Mouse (Mus musculus): Measurements from ENCODE around the gene Rnf166.

DNA sequence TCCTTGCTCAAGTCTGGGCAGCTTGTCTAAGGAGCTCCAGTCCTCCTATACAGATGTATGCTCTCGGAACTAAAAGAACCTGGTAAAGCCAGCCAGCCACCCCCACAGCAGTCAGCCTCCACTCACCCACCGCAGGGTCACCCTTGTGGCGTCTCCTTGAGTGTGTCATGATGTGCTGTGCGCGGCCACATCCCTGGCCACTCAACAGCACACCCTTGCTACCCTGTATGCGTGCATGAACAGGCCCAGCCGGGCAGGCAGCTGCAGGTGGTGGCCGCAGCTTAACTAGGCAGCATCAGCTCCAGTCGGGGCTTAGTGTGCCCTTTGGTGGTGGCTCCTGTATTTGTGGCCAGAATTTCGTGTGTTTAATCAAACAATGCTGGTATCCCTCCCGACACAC lies 18.7 kb downstream of the Rnf166 start:
- no peak for TF ChIP-seq POLR2A (IDR thresholded peaks at IDR 0.05; ENCODE audit: control insufficient read depth, extremely low read depth, insufficient read depth, low read length, poor library complexity)
- TF ChIP-seq CTCF (IDR thresholded peaks at IDR 0.05; ENCODE audit: borderline replicate concordance, control insufficient read depth, extremely low read depth, insufficient read depth, low read length, poor library complexity), result no peak

Data from thymus, adult 2 months (tissue).